20 mouse cellular contexts compared by ENCODE assay signal in the genomic region with DNA sequence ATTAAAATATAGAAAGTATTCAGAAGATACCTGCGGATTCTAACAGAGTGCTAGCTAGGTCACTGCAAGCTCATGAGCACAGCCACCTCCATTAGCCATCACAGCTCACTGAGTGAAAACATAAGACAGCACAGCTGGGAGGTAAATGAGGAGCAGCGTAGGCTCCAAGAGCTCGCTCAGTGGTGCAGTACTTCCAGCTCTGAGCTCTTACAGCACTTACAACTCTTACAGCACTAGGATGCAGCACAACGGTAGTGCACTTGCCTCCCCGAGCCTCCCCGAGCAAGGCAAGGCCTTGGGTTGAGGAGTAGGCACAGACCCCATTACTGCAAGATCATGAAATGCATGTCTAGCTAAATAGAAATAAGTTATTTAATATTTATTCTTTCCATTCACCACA. TPM values are rescaled to one million over a fixed set of nuclear protein-coding genes. Genes with fewer than 3 reads are reported as not detected.
DNase-seq lines count a peak whose midpoint lies in the region; ATAC-seq and TF ChIP-seq lines count a peak whose summit lies in the region.
"Had no signal": no experiment of that assay in that cellular context is flagged by ENCODE, and none has a peak within 500 bp of the region (broad histone marks: within the 10 kb centered on the region; RNA-seq: fewer than 3 reads in every experiment).

No protein-coding gene starts in this region.

- no peak for DNase-seq in frontal cortex, postnatal 25 days (ENCODE audit: low spot score in 2 of 2)
- peak; percentile 15 for DNase-seq in A20 (ENCODE audit: low read depth, low spot score)
- DNase-seq in retina, postnatal 1 day = peak; percentile 35
- DNase-seq in spleen, adult 18-20 months = no peak
- DNase-seq in T-cell, adult 2 months (ENCODE audit: low spot score) = no peak
- DNase-seq: adrenal gland, postnatal 10 days; cerebellum, adult 2 months; cerebellum, postnatal 10 days; embryo, embryonic 11 days; gastrocnemius, adult 2 months; gastrocnemius, postnatal 25 days had no signal

- no peak for TF ChIP-seq POLR2A in bone marrow macrophage, adult 2 months (IDR thresholded peaks at IDR 0.05; ENCODE audit: borderline replicate concordance, low read depth, low read length)

- peak overlapping the region; percentile 71 for H3K27ac ChIP-seq in bone marrow macrophage, adult 2 months (ENCODE audit: insufficient read depth, low read depth, low read length)
- H3K27ac ChIP-seq: embryonic facial prominence, embryonic 12.5 days; forebrain, embryonic 12.5 days; gastrocnemius, adult 2 months; hindbrain, embryonic 10.5 days; hindbrain, embryonic 14.5 days; intestine, embryonic 15.5 days had no signal

- ATAC-seq in frontal cortex, adult (ENCODE audit: low TSS enrichment) = peak; percentile 58; the same call in 1 of the 2 replicates
- ATAC-seq: forebrain, embryonic 16.5 days; intestine, embryonic 15.5 days had no signal

- H3K4me3 ChIP-seq in bone marrow macrophage, adult 2 months (ENCODE audit: insufficient read depth, low read length) = no peak overlapping the region
- H3K4me3 ChIP-seq: embryonic facial prominence, embryonic 12.5 days; forebrain, embryonic 12.5 days; gastrocnemius, adult 2 months; heart, embryonic 12.5 days; hindbrain, embryonic 10.5 days; intestine, embryonic 15.5 days had no signal

- no peak for TF ChIP-seq CTCF in bone marrow macrophage, adult 2 months (IDR thresholded peaks at IDR 0.05; ENCODE audit: low read depth, low read length)

- H3K4me1 ChIP-seq in bone marrow macrophage, adult 2 months (ENCODE audit: control insufficient read depth, insufficient read depth, low read length) = peaks cover 35% of the 10 kb centered on the region

RNA-seq across cellular contexts. Expression of a gene that starts 26.6 kb away (rescaled TPM):
- 33.1 and 37.0 TPM in 2 replicates for polyA plus RNA-seq in bone marrow macrophage, adult 2 months (2012; ENCODE audit: insufficient read depth, insufficient read length, missing spikeins)

Comparison
In these comparisons a context has a peak if more than half of its experiments do, and no peak if none do; other contexts are left out.
1. DNase-seq: peak in A20 (single experiment) and retina, postnatal 1 day (single experiment); none in frontal cortex, postnatal 25 days (0 of 2), spleen, adult 18-20 months (0 of 2) and T-cell, adult 2 months (single experiment).